Mouse (Mus musculus) left cerebral cortex, adult 2 months (tissue): ENCODE measurements around the gene Pacrg. TPM values are rescaled to one million over a fixed set of nuclear protein-coding genes. Genes with fewer than 3 reads are reported as not detected.

ENCODE experiments used
- DNase-seq, 2 experiments: peaks; one replicate each; pipeline ENCODE4 v3.0.0; 2021 to 2022; ENCODE audit warnings: low spot score in 2 of 2, mixed read lengths in 1 of 2; ENCODE audit errors: extremely low spot score in 1 of 2
- H3K27ac ChIP-seq: fragments of 200-600 bp; 2 replicates; pipeline ENCODE4 v1.8.1; 2022
- H3K4me3 ChIP-seq: fragments of 200-600 bp; 2 replicates; pipeline ENCODE4 v1.8.1; 2022
- CTCF ChIP-seq: fragments of 200-600 bp; IDR thresholded peaks from 2 replicates; pipeline ENCODE4 v1.8.1; 2022; ENCODE audit warnings: antibody characterized with exemption, mild to moderate bottlenecking, moderate library complexity
- intact Hi-C: fragments of 180-260 bp; cut with DNase I; formaldehyde crosslinking; loops from one replicate; pipeline ENCODE4 v1.15.1; 2025
- total RNA-seq, 2 experiments: library from RNA; stranded (reverse); gene quantifications; 2 replicates each; pipeline ENCODE4 v1.2.3; 2021

Pacrg gene
- total RNA-seq, 2 experiments from 2014 or later = 15.2 to 19.8 TPM

DNA sequence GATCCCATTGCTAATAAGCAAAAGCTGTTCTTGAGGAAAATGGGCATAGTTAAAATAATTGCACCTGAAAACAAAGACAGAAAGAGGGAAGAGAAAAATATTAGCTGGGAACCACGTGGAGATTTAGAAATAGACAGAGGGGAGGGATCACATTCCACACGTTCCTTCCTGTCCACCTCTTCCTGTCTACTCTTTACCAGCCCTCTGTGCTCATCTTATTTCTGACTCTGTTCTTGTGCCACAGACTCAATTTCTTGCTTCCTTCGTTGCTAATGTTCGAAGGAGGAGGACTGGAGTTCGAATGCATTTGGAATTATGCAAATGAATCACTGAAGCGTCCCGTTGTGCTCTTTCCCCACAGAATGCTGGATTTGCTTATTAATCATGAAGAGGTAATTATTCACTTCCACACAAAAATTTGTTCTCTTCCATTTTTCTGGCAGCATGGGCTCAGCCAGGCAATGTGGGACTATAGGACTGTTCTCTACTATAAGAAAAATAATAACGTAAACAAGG, 204.1 kb downstream of the Pacrg start:
- TF ChIP-seq CTCF = no peak
- intact Hi-C loops = no loop called here

DNA sequence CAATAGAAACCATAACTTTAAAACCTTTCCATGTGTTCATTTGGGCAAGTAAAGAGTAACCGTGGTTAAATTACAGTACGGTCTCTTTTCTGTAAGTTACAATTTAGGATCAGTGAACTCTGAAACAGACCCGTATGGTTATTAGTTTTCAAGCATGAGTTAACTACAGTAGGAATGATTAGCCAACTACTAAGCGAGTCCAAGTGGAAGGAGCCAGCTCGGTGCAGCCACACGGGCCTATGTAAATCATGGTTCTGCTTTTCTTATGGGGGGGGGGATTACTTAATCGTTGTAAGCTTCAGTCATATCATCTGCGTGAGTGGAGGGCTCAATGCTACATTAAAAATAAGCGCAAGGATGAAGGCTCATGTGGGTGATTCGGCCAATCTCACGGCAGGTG, 204.6 kb downstream of the Pacrg start:
- no peak for DNase-seq
- intact Hi-C loops = no loop called here
- no peak for TF ChIP-seq CTCF

More for the DNA sequence above, 204.1 kb downstream of the Pacrg start:
- Histone ChIP-seq H3K27ac (no peak overlapping the region), H3K4me3 (no peak overlapping the region)
- no peak for DNase-seq

DNA sequence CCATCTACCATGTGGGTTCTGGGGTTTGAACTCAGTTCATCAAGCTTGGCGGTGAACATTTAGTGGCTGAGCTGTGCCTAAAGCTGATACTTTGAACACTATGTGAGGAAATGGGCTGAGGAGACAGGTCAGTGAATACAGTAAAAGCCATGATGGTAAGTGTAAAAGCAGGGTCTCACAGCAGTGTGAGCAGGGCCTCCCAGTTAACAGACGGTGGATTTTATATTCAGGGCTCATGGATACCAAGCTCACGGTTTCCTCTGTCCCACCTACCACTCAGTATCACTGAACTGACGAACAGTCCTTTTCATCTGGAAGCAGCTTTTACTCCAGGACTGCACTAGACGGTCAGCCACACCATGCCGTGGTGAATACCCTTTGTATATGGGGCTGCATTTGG, 205.1 kb downstream of the Pacrg start:
- H3K4me3 ChIP-seq = no peak overlapping the region
- no peak for DNase-seq
- no peak for TF ChIP-seq CTCF
- intact Hi-C loops = no loop called here
- no peak overlapping the region for H3K27ac ChIP-seq

More for the DNA sequence above, 204.6 kb downstream of the Pacrg start:
- Histone ChIP-seq H3K27ac (no peak overlapping the region), H3K4me3 (no peak overlapping the region)

DNA sequence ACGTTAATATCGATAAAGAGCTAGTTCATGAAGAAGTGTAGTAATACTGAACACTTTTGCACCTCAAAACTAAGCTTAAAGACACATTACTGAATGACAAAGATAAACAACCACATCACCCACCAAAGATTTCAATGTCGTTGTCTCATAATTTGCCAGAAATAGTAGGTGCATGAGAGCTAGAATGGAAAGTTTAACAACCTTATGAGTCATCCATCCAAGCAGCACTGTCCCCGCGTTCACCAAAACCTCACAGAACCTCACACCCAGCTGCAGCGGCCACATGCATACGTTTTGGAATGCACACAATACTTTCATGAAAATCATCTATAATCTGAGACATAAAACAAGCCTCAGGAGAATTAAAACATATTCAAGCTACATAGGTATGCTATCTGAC, 206.3 kb downstream of the Pacrg start:
- TF ChIP-seq CTCF = no peak
- no peak for DNase-seq
- Histone ChIP-seq H3K4me3 (no peak overlapping the region), H3K27ac (no peak overlapping the region)
- intact Hi-C loops = no loop called here

DNA sequence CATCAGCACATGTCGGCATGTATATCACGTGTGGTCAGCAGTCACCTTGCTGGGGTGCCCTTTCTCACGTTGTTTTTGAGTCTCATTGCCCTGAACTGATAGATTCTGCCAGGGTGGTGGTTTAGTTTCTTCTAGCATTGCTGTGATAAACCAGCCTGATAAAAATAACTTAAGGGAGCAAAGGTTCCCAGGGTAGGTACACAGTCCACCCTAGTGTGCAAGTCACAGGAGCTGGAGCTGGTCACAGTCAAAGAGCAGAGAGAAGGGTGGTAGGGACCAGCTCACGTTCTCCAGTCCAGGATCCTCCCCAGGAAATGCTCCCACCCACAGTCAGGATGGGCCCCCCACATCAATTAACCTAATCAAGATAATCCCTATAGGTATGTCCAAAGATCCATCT, 211.9 kb downstream of the Pacrg start:
- intact Hi-C loops = no loop called here
- no peak for TF ChIP-seq CTCF
- no peak overlapping the region for H3K4me3 ChIP-seq

DNA sequence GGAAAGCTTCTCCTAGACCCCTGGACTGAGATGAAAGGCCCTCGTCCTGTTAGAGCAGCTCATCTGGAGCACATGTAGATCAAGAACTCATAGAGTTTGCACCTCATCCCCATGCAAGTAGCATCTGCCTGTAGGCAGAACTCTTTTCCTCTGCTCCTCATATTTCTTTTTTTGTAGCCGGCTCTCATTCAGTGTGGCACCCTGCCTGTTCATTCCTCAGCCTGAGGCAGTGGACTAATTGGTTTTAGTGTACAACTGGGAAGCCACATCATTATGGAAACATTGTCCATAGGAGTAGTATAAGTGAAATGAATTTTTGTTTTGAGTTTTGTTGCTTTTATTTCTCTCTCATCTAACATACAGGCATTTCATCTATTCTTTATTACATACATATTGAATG, 212.6 kb downstream of the Pacrg start:
- Histone ChIP-seq H3K4me3 (no peak overlapping the region), H3K27ac (no peak overlapping the region)
- intact Hi-C loops = no loop called here
- TF ChIP-seq CTCF = no peak
- no peak for DNase-seq

More for the DNA sequence above, 211.9 kb downstream of the Pacrg start:
- H3K27ac ChIP-seq = no peak overlapping the region
- DNase-seq = no peak

DNA sequence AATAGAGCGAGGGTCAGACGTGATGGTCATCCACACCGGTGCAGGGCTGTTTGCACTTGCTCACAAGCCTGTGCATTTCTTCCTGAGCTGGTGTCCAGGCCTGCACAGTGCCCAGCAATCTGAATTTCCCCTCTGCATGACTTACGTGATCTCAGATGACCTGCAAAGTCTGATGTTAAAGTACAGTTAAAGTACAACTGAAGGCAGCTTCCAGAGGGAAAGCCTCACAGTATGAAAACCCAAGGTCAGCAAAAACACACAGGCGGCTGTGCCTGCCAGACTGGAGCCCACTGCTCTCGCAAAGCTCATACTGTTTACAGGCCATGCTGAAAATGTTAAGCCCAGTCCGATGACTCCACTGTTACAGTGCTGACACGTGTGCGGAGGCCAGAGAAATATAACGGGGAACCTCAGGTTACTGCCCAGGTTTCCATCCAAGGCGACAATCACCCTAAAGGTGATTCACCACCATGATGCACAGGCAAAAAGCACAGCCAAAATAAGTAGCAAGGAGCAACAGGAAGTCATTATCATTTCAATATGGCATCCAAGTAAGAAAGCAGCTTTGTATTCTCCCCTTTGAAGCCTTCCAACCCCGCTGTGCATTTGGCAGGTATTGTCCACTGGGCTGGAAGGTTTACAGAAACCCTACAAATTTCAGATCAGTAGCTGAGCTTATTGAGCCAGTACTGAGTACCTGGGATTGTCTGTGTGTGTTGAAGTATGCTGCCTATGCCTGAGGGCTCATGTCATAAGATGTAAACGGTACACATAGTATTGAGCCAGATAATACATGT, 213.6 kb downstream of the Pacrg start:
- intact Hi-C loops = no loop called here
- DNase-seq = no peak
- Histone ChIP-seq H3K27ac (no peak overlapping the region), H3K4me3 (no peak overlapping the region)
- no peak for TF ChIP-seq CTCF

DNA sequence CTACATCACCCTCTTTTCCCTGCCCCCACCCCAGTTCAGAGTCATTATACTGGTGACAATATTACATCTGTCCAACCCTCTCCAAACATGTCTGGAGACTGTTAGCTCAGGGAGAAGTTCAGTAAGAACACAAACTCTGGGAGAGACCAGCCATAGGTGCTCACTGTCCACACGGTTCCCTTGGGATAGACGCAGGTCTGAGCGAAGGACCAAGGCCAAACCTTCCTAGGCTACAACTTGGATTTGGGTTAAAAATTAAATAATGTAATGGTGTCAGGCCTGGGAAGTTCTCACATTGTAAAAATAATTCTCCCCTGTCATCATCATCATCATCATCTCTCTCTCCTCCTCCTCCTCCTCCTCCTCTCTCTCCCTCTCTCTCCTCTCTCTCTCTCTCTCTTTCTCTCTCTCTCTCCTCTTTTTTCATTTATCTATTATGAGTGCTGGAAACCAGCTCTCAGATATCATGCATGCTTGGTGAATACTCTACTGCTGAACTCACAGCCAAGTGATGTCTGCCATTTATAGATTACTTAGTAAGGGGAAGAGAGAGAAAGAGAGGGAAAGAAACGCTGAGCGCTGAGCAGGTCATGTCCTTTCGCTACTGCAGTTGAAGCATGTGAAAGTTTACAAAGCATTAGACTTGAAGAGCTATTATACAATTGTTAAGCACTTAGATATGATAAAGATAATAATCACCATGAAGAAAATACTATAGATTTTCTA, 215.2 kb downstream of the Pacrg start:
- no peak overlapping the region for H3K27ac ChIP-seq
- H3K4me3 ChIP-seq = no peak overlapping the region
- intact Hi-C loops = no loop called here
- no peak for DNase-seq
- TF ChIP-seq CTCF = no peak

DNA sequence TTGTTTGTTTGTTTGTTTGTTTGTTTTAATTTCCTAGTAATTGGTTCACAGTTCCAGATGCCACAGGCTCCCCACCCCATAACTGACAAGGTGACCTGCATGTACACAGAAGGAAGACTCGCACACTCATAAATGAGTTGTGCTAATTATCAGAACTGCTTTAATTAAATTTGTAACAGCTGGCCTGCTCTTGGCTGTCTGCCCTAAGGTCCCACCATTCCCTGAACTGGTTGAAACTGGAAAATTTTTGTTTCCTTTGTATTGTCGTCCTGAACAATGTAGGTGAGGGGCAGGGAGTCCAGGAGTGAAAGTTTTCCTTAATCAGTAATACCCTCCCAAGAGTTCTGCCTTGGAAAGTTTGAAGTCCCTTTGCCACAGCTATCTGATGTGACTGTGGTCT, 219.5 kb downstream of the Pacrg start:
- DNase-seq = no peak
- no peak overlapping the region for H3K27ac ChIP-seq

DNA sequence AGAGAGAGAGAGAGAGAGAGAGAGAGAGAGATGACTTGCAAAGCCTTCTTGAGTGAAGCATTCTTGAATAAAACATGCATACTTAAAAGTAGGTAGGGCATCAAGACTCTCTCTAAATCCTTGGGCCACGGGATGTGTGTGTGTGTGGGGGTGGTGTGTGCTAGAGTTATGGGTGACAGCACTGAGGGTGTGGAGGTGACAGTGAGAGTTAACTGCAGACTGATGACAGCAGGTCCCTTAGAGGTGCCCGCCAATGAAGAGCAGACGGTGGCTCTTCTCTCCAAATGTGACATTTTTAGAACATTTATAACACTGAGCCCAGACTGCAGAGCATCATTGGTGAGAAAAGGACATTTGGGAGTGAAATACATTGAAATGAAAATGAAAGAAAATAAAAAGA, 220.2 kb downstream of the Pacrg start:
- Histone ChIP-seq H3K27ac (no peak overlapping the region), H3K4me3 (no peak overlapping the region)
- TF ChIP-seq CTCF = no peak
- intact Hi-C loops = no loop called here
- DNase-seq = no peak

More for the DNA sequence above, 219.5 kb downstream of the Pacrg start:
- intact Hi-C loops = no loop called here
- H3K4me3 ChIP-seq = no peak overlapping the region
- no peak for TF ChIP-seq CTCF

DNA sequence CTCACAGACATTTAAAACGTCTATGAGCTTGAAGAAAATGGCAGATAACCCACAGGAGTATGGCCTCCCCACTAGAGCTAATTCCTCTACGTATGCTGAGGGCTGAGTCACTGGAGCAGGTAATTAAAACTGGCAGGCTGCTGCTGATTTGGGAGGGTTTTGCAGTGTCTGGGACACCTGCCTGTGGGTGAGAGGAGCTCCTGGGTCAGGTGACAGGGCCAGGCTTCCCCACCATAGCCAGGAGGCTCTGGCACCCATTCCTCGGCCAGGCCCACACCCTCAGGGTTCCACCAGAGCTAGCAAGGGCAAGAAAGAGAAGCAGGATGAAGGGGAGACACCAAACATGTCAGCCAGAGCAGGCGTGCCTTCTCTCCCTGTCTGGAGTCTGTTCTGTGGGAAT, 222.5 kb downstream of the Pacrg start:
- no peak for TF ChIP-seq CTCF
- intact Hi-C loops = no loop called here
- H3K4me3 ChIP-seq = no peak overlapping the region
- DNase-seq = no peak
- no peak overlapping the region for H3K27ac ChIP-seq

DNA sequence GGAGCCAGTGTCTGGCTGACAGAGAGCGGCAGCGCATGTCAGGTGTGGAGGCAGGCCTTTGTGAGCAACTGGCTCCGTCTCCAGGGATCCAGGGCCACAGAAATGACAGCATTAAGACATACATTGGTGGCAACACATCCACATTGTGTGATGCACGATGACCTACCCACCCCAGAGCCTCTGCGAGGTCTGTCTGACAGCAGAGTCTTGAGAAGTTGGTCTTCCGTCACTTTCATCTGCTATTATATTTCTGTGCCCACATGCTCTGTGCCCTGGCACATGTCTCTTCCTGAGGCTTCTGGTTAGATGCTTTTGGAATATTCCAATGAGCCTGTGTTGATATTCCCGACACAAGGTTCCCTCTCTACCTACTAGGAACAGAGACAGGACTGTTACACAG, 224.5 kb downstream of the Pacrg start:
- no peak for TF ChIP-seq CTCF
- intact Hi-C loops = no loop called here
- Histone ChIP-seq H3K4me3 (no peak overlapping the region), H3K27ac (no peak overlapping the region)
- no peak for DNase-seq
